Mouse (Mus musculus): ENCODE data around the gene Slc39a11. TPM values are rescaled to one million over a fixed set of nuclear protein-coding genes. Genes with fewer than 3 reads are reported as not detected.

Gene Slc39a11
- total RNA-seq, 4 experiments from 2014 or later: 2.1 to 2.6 (median 2.2) TPM

DNA sequence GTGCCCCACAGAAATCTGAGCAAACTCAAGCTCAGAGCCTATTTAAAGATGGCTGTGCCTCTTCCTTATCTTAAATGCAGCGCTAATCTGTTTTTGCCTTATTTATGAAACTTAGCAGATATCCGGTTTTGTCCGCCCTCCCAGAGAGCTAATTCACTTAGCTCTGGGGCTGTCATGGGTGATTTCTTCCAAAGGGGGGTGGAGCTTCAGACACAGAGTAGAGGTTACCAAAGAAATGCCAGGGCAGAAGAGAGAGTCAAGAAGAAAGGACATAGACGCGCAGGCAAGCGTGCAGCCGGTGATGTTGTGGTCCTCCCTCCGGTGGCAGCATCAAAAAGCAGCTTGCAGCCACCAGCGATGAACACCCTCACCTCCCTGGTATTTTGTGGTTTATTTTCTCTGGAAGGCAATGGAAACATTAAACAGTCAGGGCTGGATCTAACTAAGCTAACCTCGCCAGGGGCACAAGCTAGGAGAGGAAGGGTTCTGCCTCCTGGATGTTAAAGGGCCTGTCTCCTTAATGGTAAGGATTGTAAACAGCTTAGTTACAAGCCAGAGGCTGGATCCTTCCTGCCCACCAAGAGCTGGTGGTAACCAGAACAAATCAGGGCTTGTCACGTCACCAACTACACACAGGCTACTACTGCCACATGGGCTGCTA is 103.5 kb downstream of the Slc39a11 start:
- no peak for DNase-seq (ENCODE audit: low spot score in 2 of 2)

DNA sequence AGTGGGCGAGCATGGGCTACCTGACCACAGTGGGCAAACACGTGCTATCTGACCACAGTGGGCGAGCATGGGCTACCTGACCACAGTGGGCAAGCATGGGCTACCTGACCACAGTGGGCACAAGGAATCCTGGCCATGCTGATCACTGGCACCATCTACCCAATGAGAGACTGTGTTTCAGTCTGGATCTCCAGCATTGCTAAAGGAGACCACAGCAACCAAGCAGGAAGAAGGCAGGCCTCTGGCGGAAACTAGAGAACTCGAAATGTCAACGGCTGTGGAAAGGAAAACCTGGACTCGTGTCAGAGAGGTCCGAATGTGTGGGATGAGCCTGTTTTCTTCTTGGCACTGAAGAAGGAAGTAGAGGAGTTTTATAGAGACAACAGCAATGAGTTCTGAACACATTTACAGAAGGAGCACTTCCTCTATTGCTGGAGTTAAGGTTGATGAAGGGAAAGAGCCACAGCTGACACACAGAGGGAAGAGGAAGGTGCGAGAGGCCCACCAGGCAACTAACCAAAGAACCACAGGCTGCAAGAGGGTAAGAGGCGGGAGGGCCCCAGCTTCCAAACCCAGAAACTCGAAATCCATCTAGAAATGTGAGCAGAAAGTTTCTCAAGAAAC is 105.8 kb downstream of the Slc39a11 start:
- no peak for DNase-seq (ENCODE audit: low spot score in 2 of 2)

DNA sequence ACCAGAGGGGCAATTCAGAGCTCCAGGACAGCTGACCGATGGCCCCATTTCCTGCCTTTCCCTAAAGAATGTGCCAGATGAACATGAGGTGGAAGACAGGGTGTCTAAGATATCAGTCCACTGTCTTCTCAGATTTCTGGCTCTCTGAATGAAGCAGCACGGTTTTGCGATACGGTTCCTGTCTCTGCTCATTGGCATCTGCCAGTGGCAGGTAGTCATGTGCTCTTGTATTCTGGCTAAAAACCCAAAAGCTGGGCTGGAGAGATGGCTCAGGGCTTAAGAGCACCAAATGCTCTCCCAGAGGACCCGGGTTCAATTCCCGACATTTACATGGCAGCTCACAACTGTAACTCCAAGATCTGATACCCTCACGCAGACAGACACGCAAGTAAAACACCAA is 108.8 kb downstream of the Slc39a11 start:
- no peak for DNase-seq (ENCODE audit: low spot score in 2 of 2)

DNA sequence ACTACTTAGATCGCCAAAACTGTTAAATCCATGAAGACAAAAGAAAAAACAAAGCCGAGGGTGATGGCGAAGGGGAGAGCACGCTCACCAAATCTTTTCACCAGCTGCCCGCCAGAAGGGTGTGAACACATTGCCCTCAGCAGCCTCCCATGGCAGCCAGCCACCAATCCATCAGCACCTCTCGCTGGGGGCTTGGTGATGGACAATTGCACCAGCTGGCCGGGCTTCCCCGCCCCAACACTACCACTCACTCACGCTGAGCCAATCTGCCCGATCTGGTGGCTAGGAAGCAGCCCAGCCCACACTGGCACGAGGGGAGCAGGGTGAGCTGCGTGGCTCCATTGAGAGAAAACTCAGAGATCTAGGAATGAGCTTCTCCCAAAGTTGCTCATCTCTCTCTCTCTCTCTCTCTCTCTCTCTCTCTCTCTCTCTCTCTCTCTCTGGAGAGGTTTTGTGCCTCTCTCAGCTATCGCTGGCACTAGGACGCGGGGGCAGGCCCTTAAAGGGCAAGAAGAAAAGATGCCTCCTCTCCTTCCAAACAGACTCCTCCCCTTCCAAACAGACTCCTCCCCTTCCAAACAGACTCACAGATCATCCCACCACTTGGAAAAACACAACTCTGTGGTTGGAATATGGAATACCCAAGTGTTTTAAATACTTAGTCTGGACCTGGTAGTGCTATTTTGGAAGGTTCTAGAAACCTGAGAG is 110.2 kb downstream of the Slc39a11 start:
- peak in 1 of 2 experiments; percentile 8 for DNase-seq (ENCODE audit: low spot score in 2 of 2)

DNA sequence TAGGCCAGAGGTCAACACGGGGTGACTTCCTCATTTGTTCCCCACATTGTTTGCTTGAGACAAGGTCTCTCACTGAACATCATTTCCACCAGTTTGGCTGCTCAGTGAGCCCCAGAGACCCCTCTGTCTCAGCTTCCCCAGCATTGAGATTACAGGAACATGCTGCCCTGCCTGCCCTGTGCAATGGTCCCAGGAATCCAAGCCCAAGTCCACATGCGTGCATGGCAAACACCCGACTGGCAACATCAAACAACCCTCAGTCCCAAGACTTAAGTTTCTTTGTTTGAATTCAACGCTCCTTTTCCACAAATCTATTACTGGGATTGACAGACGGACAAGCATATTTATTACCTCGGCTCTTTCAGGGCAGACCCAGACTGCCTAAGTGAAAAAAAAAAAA is 110.8 kb downstream of the Slc39a11 start:
- no peak for DNase-seq (ENCODE audit: low spot score in 2 of 2)

GRCm38 (mm10) chr11:113538406-113538917 is 111.4 kb downstream of the Slc39a11 start:
- DNase-seq (ENCODE audit: low spot score in 2 of 2): no peak

GRCm38 (mm10) chr11:113537715-113538114 is 112.2 kb downstream of the Slc39a11 start:
- no peak for DNase-seq (ENCODE audit: low spot score in 2 of 2)

GRCm38 (mm10) chr11:113537199-113537586 is 112.7 kb downstream of the Slc39a11 start:
- DNase-seq (ENCODE audit: low spot score in 2 of 2): no peak

DNA sequence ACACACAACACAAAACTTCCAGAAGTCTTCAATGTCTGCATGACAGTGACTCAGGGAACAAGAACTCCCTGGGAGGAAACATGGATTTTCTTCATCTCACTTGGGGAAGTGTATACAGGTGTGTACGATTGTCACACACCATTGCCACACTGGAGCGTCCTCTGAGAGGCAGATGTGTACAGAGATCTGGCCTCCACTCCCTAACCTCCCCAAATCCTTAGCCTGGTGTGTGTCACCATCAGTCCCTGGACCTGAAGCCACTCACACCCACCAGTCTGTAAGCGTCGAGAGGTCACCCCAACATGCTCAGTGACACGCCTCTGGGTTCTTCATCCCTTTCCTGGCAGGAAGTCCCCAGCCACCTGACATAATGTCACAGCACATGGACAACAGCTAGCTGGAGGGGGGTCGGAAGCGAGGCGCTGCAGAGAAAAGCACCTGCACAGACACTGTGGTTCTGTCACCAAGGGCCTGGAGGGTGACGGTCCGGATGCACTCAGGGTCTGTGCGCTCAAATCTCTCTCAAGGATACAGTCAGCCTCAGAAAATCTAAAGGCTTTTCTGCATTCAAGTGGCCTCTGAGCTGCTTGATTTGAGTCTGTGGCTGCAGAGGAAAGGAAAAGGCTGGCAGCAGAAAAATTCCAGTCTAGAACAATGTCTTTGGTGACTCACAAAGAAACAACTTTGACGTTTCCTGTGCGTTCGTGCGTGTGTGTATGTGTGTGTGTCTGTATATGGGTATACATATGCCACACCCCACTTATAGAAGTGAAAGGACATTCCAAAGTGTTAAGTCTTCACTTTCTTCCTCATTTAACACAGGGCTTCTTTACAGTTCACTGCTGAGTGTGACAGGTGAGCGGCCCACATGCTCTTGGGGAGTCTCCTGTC is 113.3 kb downstream of the Slc39a11 start:
- no peak for DNase-seq (ENCODE audit: low spot score in 2 of 2)

GRCm38 (mm10) chr11:113534341-113534740 is 115.5 kb downstream of the Slc39a11 start:
- no peak for DNase-seq (ENCODE audit: low spot score in 2 of 2)

DNA sequence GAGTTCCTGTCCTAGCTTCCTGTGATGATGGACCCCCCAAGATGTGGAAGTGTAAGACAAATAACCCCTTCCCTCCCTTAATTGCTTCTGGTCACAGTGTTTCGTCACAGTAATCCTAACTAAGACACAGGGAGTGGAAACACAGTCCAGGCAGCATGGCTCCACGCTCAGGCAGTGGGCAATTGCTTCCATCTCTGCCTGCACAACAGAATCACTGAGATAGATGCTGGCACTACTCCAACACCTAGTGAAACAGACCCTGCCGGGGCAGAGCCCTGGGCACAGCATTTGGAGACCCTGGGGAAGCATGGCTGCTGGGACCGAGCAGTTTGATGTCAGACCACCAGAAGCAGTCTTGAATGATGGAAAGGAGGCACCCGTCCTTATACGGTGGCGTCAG is 115.9 kb downstream of the Slc39a11 start:
- DNase-seq (ENCODE audit: low spot score in 2 of 2): no peak

- DNase-seq (ENCODE audit: low spot score in 2 of 2): no peak
Observed at GRCm38 (mm10) chr11:113528391-113528790, 121.5 kb downstream of the Slc39a11 start.

GRCm38 (mm10) chr11:113525731-113526130 is 124.1 kb downstream of the Slc39a11 start:
- DNase-seq (ENCODE audit: low spot score in 2 of 2): no peak

DNA sequence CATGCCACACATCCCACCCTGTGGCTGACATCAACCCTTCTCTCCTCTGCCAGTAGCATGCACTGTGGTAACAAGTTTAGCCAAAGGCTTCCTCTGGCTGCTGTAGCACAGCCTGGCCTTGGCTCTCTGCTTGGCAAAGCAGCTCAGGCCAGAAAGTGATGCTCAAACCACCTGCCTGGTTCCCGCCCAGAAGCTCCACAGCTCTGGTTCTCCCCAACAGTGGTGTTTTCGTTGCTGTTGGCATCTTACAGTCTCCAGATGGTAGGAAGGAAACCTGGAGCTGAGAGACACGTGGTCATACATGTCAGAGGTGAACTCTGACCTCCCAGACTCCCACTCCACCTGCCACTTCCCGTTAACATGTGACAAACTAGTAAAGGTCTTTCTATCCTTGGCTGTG is 127.2 kb downstream of the Slc39a11 start:
- no peak for DNase-seq (ENCODE audit: low spot score in 2 of 2)

GRCm38 (mm10) chr11:113521469-113522190 is 128.2 kb downstream of the Slc39a11 start:
- DNase-seq (ENCODE audit: low spot score in 2 of 2): no peak

- DNase-seq (ENCODE audit: low spot score in 2 of 2): no peak
Observed at GRCm38 (mm10) chr11:113520851-113521461, 128.9 kb downstream of the Slc39a11 start.

GRCm38 (mm10) chr11:113520373-113520772 is 129.5 kb downstream of the Slc39a11 start:
- DNase-seq (ENCODE audit: low spot score in 2 of 2): no peak

DNA sequence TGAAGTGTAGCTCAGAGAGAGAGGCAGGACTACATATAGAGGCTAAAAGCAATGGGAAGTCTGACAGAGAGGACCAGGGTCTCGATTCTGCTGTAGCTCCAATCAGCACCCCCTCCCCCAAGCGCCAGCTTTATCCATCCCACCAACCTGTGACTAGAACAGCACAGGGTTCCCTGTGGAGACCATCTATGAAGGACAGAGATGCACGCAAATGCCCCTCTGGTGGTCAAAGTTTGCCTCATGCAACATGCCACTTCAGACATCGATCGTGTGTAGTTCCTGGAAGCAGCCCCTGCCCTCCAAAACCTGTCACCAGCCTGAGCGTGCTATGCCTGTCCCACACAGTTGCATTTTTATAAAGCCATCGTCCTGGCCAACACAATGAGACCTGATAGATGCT is 129.9 kb downstream of the Slc39a11 start:
- no peak for DNase-seq (ENCODE audit: low spot score in 2 of 2)

DNA sequence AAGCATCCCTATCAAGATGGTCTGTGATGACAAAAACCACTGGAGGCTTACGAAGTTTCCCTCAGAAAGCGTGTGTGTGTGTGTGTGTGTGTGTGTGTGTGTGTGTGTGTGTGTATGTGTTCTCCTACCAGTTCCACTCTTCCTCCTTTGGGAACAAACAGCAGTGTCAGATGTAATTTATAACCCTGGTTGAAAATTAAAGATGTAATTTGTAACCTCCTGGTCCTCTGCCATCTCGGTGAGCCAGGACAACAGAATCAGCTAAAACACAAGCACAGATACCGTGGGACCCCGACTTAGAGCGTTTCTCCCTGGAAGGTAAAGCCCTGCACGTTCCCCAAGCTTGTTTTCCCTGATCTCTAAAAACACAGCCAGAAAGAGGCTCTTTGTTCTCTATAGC is 131.7 kb downstream of the Slc39a11 start:
- no peak for DNase-seq (ENCODE audit: low spot score in 2 of 2)

DNA sequence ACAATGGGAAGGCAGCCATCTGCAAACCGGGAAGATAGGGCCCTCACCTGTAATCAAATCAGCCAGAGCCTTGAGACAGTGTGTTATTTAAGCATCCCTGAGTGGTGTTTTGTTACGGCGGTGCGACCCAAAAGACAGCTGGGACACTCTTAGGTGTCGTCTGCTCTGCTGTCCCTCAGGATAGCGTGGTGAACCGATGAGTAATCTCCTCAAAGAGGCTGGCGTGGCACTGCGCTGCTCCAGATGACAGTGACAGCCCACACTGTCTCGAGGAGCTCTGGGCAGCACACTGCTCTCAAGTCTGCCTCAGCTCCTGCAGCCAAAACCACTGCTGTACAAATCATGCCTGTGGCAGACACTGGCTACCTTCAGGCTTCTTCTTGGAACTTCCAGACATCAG is 133.7 kb downstream of the Slc39a11 start:
- DNase-seq (ENCODE audit: low spot score in 2 of 2): no peak
